Mouse (Mus musculus) MEL (cell line): ENCODE results near the gene Wfdc3.

Experiments used
- CHD1 ChIP-seq: IDR thresholded peaks from 2 replicates; pipeline ENCODE4 v1.6.1; 2012; ENCODE audit warnings: low read depth, mild to moderate bottlenecking, inconsistent platforms, low read length, improper control_type of control experiment
- CTCF ChIP-seq, 3 experiments: IDR thresholded peaks in 2 of 3; conservative IDR thresholded peaks in 1 of 3; 2 replicates each; pipeline ENCODE4 v1.5.1; 2011 to 2012; ENCODE audit warnings: low read length in 3 of 3, low read depth in 2 of 3, mild to moderate bottlenecking in 2 of 3, improper control_type of control experiment in 1 of 3, inconsistent platforms in 1 of 3, mixed read lengths in 1 of 3, moderate library complexity in 1 of 3; ENCODE audit not compliant: control insufficient read depth in 1 of 3, insufficient read depth in 1 of 3, poor library complexity in 1 of 3, severe bottlenecking in 1 of 3
- EP300 ChIP-seq, 2 experiments: IDR thresholded peaks; 2 replicates each; pipeline ENCODE4 v1.6.1; 2011; ENCODE audit warnings: improper control_type of control experiment in 2 of 2, low read length in 2 of 2, low read depth in 1 of 2, mild to moderate bottlenecking in 1 of 2
- GATA1 ChIP-seq: IDR thresholded peaks from 2 replicates; pipeline ENCODE4 v1.6.1; 2011; ENCODE audit warnings: low read depth, low read length, improper control_type of control experiment
- MYC ChIP-seq: IDR thresholded peaks from 2 replicates; pipeline ENCODE4 v1.6.1; 2011; ENCODE audit warnings: low read depth, mild to moderate bottlenecking, low read length, improper control_type of control experiment, moderate library complexity
- NELFE ChIP-seq: IDR thresholded peaks from 2 replicates; pipeline ENCODE4 v1.6.1; 2011; ENCODE audit warnings: low read depth, low read length, improper control_type of control experiment
- NRF1 ChIP-seq: IDR thresholded peaks from 2 replicates; pipeline ENCODE4 v1.6.1; 2014; ENCODE audit warnings: low read depth, mild to moderate bottlenecking, inconsistent platforms, low read length, improper control_type of control experiment, moderate library complexity; ENCODE audit not compliant: poor library complexity, insufficient read depth, severe bottlenecking
- POLR2A ChIP-seq, 2 experiments: IDR thresholded peaks; 2 replicates each; pipeline ENCODE4 v1.6.1; 2011 to 2012; ENCODE audit warnings: low read length in 2 of 2, mild to moderate bottlenecking in 2 of 2, control low read depth in 1 of 2, improper control_type of control experiment in 1 of 2, low read depth in 1 of 2, moderate library complexity in 1 of 2; ENCODE audit not compliant: control insufficient read depth in 1 of 2, insufficient read depth in 1 of 2, poor library complexity in 1 of 2
- RAD21 ChIP-seq: IDR thresholded peaks from 2 replicates; pipeline ENCODE4 v1.6.1; 2011; ENCODE audit warnings: mild to moderate bottlenecking, low read depth, low read length, improper control_type of control experiment
- TAL1 ChIP-seq: IDR thresholded peaks from 2 replicates; pipeline ENCODE4 v1.6.1; 2012; ENCODE audit warnings: mild to moderate bottlenecking, inconsistent platforms, low read length, moderate library complexity, mixed read lengths
- USF1 ChIP-seq: IDR thresholded peaks from 2 replicates; pipeline ENCODE4 v1.6.1; 2014; ENCODE audit warnings: low read depth, mild to moderate bottlenecking, inconsistent platforms, low read length, improper control_type of control experiment, moderate library complexity

GRCm38 (mm10) chr2:164762593-164762992, 16.9 kb upstream of the Wfdc3 start:
- TF ChIP-seq CTCF (IDR thresholded peaks at IDR 0.05 in 2 of 3, conservative IDR thresholded peaks at IDR 0.05 in 1 of 3; ENCODE audit: control insufficient read depth in 1 of 3, insufficient read depth in 1 of 3, low read depth in 2 of 3, low read length in 3 of 3, poor library complexity in 1 of 3, severe bottlenecking in 1 of 3), result no peak
- no peak for TF ChIP-seq GATA1
- TF ChIP-seq NRF1, result no peak
- TF ChIP-seq CHD1, result no peak
- no peak for TF ChIP-seq NELFE
- TF ChIP-seq POLR2A (IDR thresholded peaks at IDR 0.05; ENCODE audit: control insufficient read depth in 1 of 2, insufficient read depth in 1 of 2, low read depth in 1 of 2, low read length in 2 of 2, poor library complexity in 1 of 2), result no peak; a peak in 1 of 4 replicates
- TF ChIP-seq USF1, result no peak
- no peak for TF ChIP-seq MYC
- no peak for TF ChIP-seq EP300 (IDR thresholded peaks at IDR 0.05; ENCODE audit: low read depth in 1 of 2, low read length in 2 of 2)
- TF ChIP-seq RAD21, result no peak
- no peak for TF ChIP-seq TAL1
